14 mouse cellular contexts compared by ENCODE assay signal in the genomic region with DNA sequence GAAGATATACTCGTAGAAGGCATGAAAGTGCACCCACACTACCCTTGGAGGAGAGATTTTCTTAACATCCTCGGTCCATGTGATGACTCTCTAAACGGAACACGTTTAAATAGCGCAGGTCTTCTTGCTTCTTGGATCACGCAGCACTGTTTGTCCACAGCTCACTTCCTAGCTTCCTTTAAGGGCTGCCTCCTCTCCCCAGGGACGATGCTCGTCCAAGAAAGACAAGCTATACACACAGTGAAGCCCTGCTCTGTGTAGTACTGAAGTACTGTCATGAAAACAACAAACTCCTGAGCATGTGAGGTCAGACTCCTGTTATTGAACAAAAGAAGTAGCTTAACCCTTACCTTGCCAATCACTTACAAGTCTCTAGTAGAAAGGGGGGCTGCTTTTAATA.
DNase-seq lines count a peak whose midpoint lies in the region; ATAC-seq lines count a peak whose summit lies in the region.
"Had no signal": no experiment of that assay in that cellular context is flagged by ENCODE, and none has a peak within 500 bp of the region (broad histone marks: within the 10 kb centered on the region; RNA-seq: fewer than 3 reads in every experiment).

No protein-coding gene starts in this region.

- no peak overlapping the region for H3K27ac ChIP-seq in heart, embryonic 11.5 days (ENCODE audit: low read depth, low read length)
- no peak overlapping the region for H3K27ac ChIP-seq in embryonic facial prominence, embryonic 11.5 days (replicated peaks; ENCODE audit: low read depth, low read length)
- H3K27ac ChIP-seq: liver, embryonic 12.5 days had no signal

- H3K4me2 ChIP-seq in heart, embryonic 11.5 days, result no peak overlapping the region
- H3K4me2 ChIP-seq in embryonic facial prominence, embryonic 11.5 days (ENCODE audit: low read depth, low read length), result no peak overlapping the region
- H3K4me2 ChIP-seq: liver, embryonic 12.5 days had no signal

- DNase-seq in heart, adult 11 months, result peak; percentile 98
- peak; percentile 46 to 65 for DNase-seq in kidney, postnatal 25 days
- DNase-seq in kidney, adult 18-20 months, result no peak
- DNase-seq in embryonic facial prominence, embryonic 11.5 days (ENCODE audit: low spot score), result peak; percentile 31
- DNase-seq in heart, postnatal 14 days, result peak; percentile 61 to 64
- DNase-seq in thymus, postnatal 4 days, result no peak
- DNase-seq: adrenal gland, adult 8-10 months; lung, postnatal 10 days; thymus, postnatal 36 days had no signal

- ATAC-seq in heart, embryonic 11.5 days (replicated peaks; ENCODE audit: insufficient number of reproducible peaks, low FRiP score, low TSS enrichment), result no peak
- ATAC-seq in embryonic facial prominence, embryonic 11.5 days (replicated peaks; ENCODE audit: insufficient number of reproducible peaks, low FRiP score, low TSS enrichment, low read depth), result no peak
- ATAC-seq: CD4-positive, CD25-positive, alpha-beta regulatory T cell, adult 4 months; intestine, embryonic 16.5 days; liver, embryonic 12.5 days; Patski had no signal

- no peaks in the 10 kb centered on the region for H3K9me3 ChIP-seq in heart, embryonic 11.5 days (replicated peaks; ENCODE audit: control insufficient read depth, low read length)
- no peaks in the 10 kb centered on the region for H3K9me3 ChIP-seq in embryonic facial prominence, embryonic 11.5 days (replicated peaks; ENCODE audit: control insufficient read depth, low read length)
- H3K9me3 ChIP-seq: liver, embryonic 12.5 days had no signal

- no peak overlapping the region for H3K9ac ChIP-seq in heart, embryonic 11.5 days (ENCODE audit: low read depth, low read length)
- no peak overlapping the region for H3K9ac ChIP-seq in embryonic facial prominence, embryonic 11.5 days (replicated peaks; ENCODE audit: low read length)
- H3K9ac ChIP-seq: liver, embryonic 12.5 days had no signal

- H3K4me1 ChIP-seq in heart, embryonic 11.5 days (ENCODE audit: control insufficient read depth, insufficient read depth, low read length), result peaks cover 43% of the 10 kb centered on the region
- H3K4me1 ChIP-seq in embryonic facial prominence, embryonic 11.5 days (ENCODE audit: control insufficient read depth, insufficient read depth, low read length), result peaks cover 2% of the 10 kb centered on the region; the same call in 1 of the 2 replicates

- H3K27me3 ChIP-seq in heart, embryonic 11.5 days (ENCODE audit: control insufficient read depth, insufficient read depth, low read length), result no peaks in the 10 kb centered on the region
- H3K27me3 ChIP-seq in embryonic facial prominence, embryonic 11.5 days (ENCODE audit: control insufficient read depth, insufficient read depth, low read length), result no peaks in the 10 kb centered on the region
- H3K27me3 ChIP-seq: liver, embryonic 12.5 days; Patski had no signal

- H3K36me3 ChIP-seq in heart, embryonic 11.5 days (ENCODE audit: control insufficient read depth, insufficient read depth, low read length), result no peaks in the 10 kb centered on the region
- H3K36me3 ChIP-seq in embryonic facial prominence, embryonic 11.5 days (replicated peaks; ENCODE audit: control insufficient read depth, insufficient read depth, low read depth, low read length), result no peaks in the 10 kb centered on the region
- H3K36me3 ChIP-seq: liver, embryonic 12.5 days had no signal

- H3K4me3 ChIP-seq in heart, embryonic 11.5 days (ENCODE audit: low read depth, low read length), result no peak overlapping the region
- no peak overlapping the region for H3K4me3 ChIP-seq in embryonic facial prominence, embryonic 11.5 days (ENCODE audit: low read depth, low read length)
- H3K4me3 ChIP-seq: liver, embryonic 12.5 days had no signal

- WGBS in heart, embryonic 11.5 days (ENCODE audit: insufficient replicate concordance), result 49% methylated on average over 8 of the region's 8 CpGs
- WGBS in embryonic facial prominence, embryonic 11.5 days, result 51% methylated on average over 8 of the region's 8 CpGs

- intact Hi-C loops in heart, postnatal 14 days (cut with DNase I), result loop anchor here (2.0 kb wide), 1 partner anchor 29 kb away; no protein-coding TSS in a partner anchor

Comparison
In these comparisons a context has a peak if more than half of its experiments do, and no peak if none do; other contexts are left out.
1. DNase-seq: peak in heart, adult 11 months (single experiment), kidney, postnatal 25 days (2 of 2), embryonic facial prominence, embryonic 11.5 days (single experiment) and heart, postnatal 14 days (2 of 2); none in kidney, adult 18-20 months (single experiment) and thymus, postnatal 4 days (single experiment).